21 mouse cellular contexts compared by ENCODE assay signal in the genomic region with DNA sequence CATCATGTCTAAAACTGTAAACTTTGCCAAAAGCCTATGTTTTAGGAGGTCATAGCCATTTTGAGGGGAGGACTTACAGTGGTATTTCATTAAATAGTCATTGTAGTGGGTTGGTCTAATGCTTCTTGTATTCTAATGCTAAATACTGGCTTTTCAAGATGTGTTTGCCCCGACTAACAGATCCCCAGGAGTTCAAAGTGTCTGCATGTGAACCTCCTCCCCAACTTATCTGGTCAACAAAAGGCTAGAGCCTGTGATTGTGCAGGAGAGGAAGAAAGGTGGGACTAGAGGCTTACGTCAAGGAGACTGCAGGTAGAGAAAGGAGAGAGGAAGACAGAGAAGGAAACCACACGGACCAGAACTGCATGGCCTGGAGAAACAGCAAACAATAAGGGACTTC.
DNase-seq lines count a peak whose midpoint lies in the region; ATAC-seq and TF ChIP-seq lines count a peak whose summit lies in the region.
"Had no signal": no experiment of that assay in that cellular context is flagged by ENCODE, and none has a peak within 500 bp of the region (broad histone marks: within the 10 kb centered on the region; RNA-seq: fewer than 3 reads in every experiment).

No protein-coding gene starts in this region.

- no peak overlapping the region for H3K9ac ChIP-seq in ES-E14 (ENCODE audit: insufficient read depth, low read depth, low read length, poor library complexity, severe bottlenecking)
- H3K9ac ChIP-seq: embryonic facial prominence, embryonic 13.5 days; embryonic facial prominence, embryonic 15.5 days; forebrain, embryonic 12.5 days had no signal

- H3K4me3 ChIP-seq in ES-E14 (ENCODE audit: insufficient read depth in 1 of 2, low read depth in 1 of 2, low read length in 2 of 2, poor library complexity in 1 of 2, severe bottlenecking in 1 of 2) = no peak overlapping the region
- H3K4me3 ChIP-seq: embryonic facial prominence, embryonic 13.5 days; embryonic facial prominence, embryonic 15.5 days; erythroblast, embryonic 14.5 days; forebrain, embryonic 10.5 days; forebrain, embryonic 12.5 days had no signal

- H3K9me3 ChIP-seq in ES-E14 (ENCODE audit: control insufficient read depth, insufficient read depth, low read depth, low read length) = no peaks in the 10 kb centered on the region; the same call in 1 of the 2 replicates
- H3K9me3 ChIP-seq: embryonic facial prominence, embryonic 13.5 days; embryonic facial prominence, embryonic 15.5 days; forebrain, embryonic 12.5 days had no signal

- H3K4me1 ChIP-seq in ES-E14 (ENCODE audit: control insufficient read depth in 2 of 2, insufficient read depth in 2 of 2, low read length in 2 of 2, poor library complexity in 1 of 2) = no peaks in the 10 kb centered on the region
- H3K4me1 ChIP-seq: embryonic facial prominence, embryonic 13.5 days; embryonic facial prominence, embryonic 15.5 days; forebrain, embryonic 10.5 days; forebrain, embryonic 12.5 days had no signal

- in situ Hi-C loops in ES-E14 (cut with MboI; ENCODE audit: low sequenced_read_pairs in 2 of 2, unreplicated experiment in 2 of 2) = no loop called here

- ATAC-seq in cerebellum, adult (ENCODE audit: insufficient number of reproducible peaks, low FRiP score, low TSS enrichment) = no peak
- ATAC-seq: activated CD4-positive, CD25-positive, alpha-beta regulatory T cell, adult 4 months; forebrain, embryonic 14.5 days; forebrain, embryonic 16.5 days had no signal

- intact Hi-C loops in left cerebral cortex, postnatal 4 days (cut with DNase I) = no loop called here

- H3K27ac ChIP-seq in ES-E14 (ENCODE audit: insufficient read depth, low read depth, low read length, poor library complexity, severe bottlenecking) = no peak overlapping the region
- H3K27ac ChIP-seq: embryonic facial prominence, embryonic 13.5 days; embryonic facial prominence, embryonic 15.5 days; forebrain, embryonic 10.5 days; forebrain, embryonic 12.5 days had no signal

- peak; percentile 66 for DNase-seq in ES-CJ7 (ENCODE audit: low read depth, low spot score)
- DNase-seq in ES-E14 (ENCODE audit: low read depth, low spot score) = peak; percentile 16
- DNase-seq in WW6 (ENCODE audit: low read depth, low spot score) = peak; percentile 24
- DNase-seq in embryo, embryonic 9.5 days (ENCODE audit: extremely low spot score) = no peak
- no peak for DNase-seq in left cerebral cortex, postnatal 4 days
- DNase-seq: adrenal gland, adult 8-10 months; adrenal gland, postnatal 25 days; cerebellum, adult 11-12 months; cerebellum, adult 2 months; cerebellum, adult 9-10 months; cerebellum, postnatal 10 days; cerebellum, postnatal 25 days had no signal

- H3K36me3 ChIP-seq in ES-E14 (ENCODE audit: control insufficient read depth, insufficient read depth, low read length, poor library complexity, severe bottlenecking) = no peaks in the 10 kb centered on the region
- H3K36me3 ChIP-seq: embryonic facial prominence, embryonic 13.5 days; embryonic facial prominence, embryonic 15.5 days; forebrain, embryonic 10.5 days; forebrain, embryonic 12.5 days had no signal

TF ChIP-seq in ES-E14, 5 proteins besides CTCF, POLR2A, EP300 and RAD21:
- TF ChIP-seq CHD2 (IDR thresholded peaks at IDR 0.05; ENCODE audit: low read depth, low read length) (no peak), ZC3H11A (IDR thresholded peaks at IDR 0.05; ENCODE audit: borderline replicate concordance, low read depth, low read length) (no peak), HCFC1 (IDR thresholded peaks at IDR 0.05; ENCODE audit: borderline replicate concordance, insufficient read depth, low read length) (no peak), MAFK (IDR thresholded peaks at IDR 0.05; ENCODE audit: insufficient read depth, low read depth, low read length) (no peak), ZNF384 (IDR thresholded peaks at IDR 0.05; ENCODE audit: low read depth, low read length) (no peak)

Comparison
In these comparisons a context has a peak if more than half of its experiments do, and no peak if none do; other contexts are left out.
1. DNase-seq: peak in ES-CJ7 (single experiment), ES-E14 (single experiment) and WW6 (single experiment); none in embryo, embryonic 9.5 days (single experiment) and left cerebral cortex, postnatal 4 days (single experiment).